Mouse (Mus musculus) E14TG2a.4 (cell line): ENCODE results near the gene Tmem132a.

Source experiments
- CTCF ChIP-seq: conservative IDR thresholded peaks from 2 replicates; pipeline ENCODE4 v1.5.1; 2014; ENCODE audit warnings: low read length
- POU5F1 ChIP-seq: IDR thresholded peaks from 2 replicates; pipeline ENCODE4 v1.6.1; 2014; ENCODE audit warnings: low read length, borderline replicate concordance

- no peak for TF ChIP-seq CTCF
- no peak for TF ChIP-seq POU5F1
Observed at GRCm38 (mm10) chr19:10868623-10869141, 1.1 kb downstream of the Tmem132a start.
